Mouse (Mus musculus) T-cell, adult 2 months (primary cell): ENCODE measurements around the gene Fam129a.

ENCODE experiments used
- DNase-seq: peaks from one replicate; pipeline ENCODE4 v3.0.0; 2022; ENCODE audit warnings: low spot score

The Fam129a gene

DNA sequence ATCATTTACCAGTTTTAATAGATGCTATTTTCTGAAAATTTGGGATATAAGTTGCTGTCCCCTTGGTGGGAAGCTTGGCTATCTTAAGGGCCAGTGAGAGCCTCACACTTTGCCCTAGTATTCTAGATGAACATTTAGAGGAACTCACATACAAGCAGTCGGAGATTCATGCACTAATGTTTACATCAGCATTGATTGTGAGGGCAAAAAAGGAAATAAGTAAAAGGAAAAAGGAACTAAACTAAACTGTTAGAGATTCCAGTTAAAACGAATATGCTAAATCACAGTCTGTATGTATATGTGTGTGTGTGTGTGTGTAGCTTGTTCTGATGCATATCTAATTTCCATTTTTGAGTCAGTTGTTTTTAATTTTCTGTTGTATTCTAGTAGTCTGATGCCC is 54.7 kb downstream of the Fam129a start:
- no peak for DNase-seq

DNA sequence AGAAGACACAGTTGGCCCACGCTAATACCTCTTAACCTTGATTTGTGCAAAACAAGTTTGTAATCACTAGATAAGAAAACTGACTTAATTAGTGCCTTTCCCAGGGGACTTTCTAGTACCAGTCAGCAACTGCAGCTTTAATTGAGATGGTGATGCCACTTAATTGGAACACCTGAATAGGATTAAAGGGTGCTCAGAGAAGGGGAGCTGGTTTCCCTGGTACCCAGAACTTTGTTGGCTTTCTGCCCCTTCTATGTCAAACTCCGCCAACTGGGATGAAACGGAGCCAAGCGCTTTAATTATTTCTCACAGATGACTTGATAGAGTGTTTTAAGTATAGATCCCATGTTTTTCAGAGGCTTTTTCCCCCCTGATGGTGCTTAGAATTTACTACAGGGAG is 55.6 kb downstream of the Fam129a start:
- no peak for DNase-seq

DNA sequence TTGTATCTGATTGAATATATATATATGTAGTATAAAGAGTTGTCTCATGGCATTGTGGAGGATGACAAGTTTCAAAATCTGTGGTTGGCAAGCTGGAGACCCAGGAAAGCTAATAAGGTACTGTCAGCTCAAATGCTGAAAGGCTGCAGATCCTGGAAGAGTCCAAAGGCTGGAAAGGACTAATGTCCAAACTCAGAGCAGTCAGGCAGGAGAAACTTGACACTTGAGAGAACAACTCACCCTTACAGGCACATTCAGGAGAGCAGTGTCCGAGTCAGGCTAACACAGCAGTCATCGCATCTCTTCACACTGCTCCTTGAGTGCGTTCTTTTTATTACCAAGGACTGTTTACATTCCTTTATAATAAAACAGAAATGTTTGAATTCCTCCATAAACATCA is 56.2 kb downstream of the Fam129a start:
- no peak for DNase-seq

DNA sequence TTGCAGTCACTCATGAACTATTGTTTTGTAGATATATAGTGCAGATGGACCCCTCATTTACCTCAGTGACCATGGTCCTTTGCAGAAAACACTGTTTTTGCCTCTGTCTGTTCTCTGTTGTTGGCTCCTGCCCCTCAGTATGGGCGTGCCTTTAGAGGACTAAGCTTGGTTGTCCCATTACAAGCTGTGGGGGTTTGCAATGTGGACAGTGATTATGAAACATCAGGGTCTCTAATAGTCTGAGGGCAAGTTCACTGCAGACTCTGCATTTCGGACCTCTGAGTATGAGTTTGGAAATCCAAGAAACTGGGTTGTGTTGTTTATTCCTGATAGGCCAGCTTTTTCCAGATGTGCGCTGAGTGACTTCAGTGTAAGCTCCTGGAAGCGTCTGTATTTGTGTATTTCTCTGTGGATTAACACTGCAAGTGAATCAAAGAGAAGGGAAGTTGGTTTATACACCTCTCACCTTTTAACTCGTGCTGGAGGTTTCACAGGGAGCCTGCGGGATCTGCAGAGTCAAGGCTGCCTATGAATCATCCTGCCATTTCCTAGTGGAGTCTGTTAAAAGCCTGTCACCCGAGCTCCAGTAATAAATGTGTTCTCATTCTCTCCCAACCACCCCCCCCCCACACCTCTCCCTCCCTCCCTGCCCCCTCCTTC is 58.7 kb downstream of the Fam129a start:
- no peak for DNase-seq

DNA sequence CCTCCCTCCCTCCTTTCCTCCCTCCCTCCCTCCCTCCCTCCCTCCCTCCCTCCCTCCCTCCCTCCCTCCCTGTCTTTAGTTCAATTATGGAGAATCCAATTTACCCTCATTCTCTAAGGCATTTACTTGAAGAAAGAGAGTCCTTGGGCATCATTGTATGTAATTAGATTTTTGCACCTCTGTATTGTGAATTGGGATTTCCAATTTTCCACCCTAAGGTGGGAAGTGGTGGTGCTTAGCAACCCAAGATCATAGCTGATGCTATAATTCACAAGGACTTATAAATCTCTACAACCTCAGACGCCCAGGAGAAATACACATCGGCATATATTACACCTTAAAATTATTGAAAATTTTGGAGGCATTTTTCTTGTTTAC is 59.3 kb downstream of the Fam129a start:
- DNase-seq, result no peak

DNA sequence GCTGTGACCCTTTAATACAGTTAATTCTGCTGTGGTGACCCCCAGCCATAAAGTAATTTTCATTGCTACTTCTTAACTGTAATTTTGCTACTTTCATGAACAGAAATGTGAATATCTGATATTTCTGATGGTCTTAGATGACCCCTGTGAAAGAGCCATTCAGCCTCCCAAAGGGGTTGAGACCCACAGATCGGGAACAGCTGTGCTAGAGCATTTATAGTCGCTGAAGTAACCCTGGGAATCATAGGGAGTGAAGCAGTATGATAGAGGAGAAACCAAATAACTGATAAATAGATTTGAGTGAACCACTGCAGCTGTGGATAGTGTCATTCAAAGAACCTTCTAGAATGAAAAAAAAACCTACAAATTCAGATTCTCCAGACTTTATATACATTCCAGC is 60.1 kb downstream of the Fam129a start:
- DNase-seq, result no peak

DNA sequence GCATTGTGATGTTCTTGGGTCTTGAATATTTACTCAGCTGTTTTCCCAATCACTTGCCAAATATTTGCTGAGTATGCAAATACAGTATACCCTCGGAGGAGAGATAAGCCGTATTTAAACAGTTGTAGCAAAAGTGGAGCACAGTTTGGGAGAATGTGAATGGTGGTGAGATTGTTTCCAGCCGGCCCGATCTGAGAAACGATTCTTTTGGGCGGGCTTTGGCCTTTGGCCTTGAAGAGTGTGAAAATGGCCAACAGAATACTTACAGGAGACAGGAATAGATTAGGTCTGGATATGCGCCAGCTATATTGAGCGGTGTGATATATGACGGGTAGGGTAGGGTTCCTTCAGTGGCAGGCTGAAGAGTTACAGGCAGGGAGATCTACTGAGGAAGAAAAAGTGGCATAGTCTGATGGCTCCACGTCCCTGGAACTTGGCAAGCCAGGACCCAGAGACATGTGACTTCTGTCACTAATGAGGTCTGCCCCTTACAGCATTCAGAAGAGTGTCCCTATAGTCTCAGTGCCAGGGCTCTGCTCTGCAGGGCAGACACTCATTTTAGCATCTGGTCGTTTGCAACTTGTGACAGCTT is 60.8 kb downstream of the Fam129a start:
- no peak for DNase-seq

DNA sequence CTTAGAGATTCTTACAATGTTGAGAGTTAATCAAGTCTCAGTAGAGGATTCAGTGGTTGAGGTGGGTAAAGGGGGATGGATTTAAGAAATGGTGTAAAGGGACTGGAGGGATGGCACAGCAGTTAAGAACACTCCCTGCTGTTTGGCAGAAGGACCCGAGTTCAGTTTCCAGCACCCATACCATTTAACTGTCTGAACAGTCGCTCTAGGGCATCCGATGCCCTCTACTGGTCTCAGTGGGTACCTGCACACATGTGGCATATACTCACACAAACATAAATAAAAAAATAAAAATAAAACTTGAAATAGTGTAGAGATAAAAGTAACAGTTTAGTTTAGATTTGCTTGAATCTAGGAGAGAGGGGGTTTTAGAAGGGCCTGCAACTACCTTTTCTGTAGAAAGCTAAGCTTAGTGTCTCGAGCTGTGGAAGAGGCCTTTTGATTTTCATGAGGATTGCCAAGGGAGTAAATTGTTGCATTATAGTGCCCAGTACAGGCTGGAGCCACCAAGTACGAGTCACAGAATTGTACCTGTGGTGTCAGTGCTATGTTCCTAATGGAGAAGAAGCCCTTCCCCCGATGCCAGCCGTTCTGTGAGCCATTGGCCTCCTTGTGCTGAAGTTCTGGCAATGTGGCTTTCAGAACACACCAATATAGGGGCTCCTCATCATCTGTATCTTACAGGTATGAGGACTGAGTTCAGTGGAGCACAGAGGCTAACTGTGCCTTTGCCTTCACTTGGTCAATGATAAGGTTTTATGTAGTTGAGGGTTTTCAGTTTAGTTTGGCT is 61.8 kb downstream of the Fam129a start:
- no peak for DNase-seq

DNA sequence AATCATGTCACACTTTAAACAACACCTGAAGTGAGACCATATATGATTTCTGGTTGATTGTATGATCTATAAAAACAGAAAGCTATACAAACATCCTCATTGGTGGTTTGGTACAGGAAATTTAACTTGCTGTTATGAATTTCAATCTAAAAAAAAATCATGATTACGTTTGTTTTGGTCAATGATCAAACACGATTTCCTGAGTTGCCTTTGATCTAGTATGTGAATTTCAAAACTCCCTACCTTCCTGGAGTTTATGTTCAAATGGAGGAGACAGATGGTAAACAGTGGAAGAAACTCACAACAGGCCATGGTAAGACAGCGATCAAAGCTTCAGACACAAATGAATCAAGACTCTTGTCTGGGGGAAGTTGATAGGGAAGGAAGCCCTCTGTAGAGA is 65.7 kb downstream of the Fam129a start:
- no peak for DNase-seq

DNA sequence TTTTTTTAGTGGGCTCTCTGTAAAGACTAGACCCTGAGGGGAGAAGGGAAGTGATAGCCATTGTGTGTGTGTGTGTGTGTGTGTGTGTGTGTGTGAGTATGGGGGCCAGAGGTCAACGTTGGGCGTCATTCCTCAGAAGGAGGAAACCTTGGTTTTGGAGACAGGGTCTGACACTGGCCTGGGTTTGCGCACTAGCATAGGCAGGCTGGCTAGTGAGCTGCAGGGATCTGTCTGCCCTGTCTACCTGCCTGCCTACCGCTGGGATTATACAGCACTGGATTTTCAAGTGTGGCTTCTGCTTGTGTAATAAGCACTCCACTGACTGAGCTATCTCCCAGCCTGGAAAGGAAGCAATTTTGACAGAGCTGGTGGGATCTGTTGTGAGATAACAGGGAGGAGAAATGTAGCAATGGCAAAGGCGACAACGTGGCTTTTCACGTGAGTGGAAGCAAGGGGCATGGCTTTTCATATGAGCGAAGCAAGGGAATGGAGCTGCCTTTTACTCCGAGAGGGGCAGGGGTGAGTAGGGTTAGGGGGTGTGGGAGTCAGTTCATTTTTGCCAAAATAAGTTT is 66.5 kb downstream of the Fam129a start:
- DNase-seq, result no peak

DNA sequence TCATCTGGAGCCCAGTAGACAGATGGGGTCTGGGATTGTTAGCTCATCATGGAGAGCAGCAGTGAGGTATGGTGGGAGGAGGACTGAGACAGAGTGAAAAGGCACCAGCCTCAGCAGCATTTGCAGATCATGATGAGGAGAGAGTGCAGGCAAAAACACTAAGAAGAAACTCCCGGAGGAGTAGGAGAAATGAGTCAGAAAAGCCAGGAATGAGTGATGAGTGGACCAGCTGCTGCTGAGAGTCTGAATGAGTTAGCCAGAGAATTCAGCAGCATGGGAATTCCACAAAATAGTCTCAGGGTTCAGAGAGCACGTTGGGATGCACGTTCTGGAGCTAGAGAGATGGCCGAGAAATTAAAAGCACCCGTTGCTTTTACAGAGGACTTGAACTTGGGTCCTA is 67.4 kb downstream of the Fam129a start:
- no peak for DNase-seq

DNA sequence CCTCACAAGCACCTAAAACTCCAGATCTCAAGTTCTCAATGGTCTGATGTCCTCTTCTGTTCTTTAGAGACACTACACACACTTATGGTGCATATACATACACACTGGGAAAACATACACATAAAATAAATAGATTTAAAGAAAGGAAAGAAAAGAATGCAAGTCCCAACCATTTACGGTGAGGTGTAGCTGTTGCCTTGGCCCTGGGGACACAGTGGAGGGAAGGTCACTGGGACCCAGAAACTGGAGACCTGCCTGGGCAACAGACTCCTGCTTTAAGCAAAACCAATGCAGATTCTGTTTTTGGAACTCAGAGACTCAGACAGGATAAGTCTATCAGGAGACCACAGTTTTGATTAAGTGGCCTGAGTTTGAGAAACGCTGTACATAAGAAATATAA is 67.8 kb downstream of the Fam129a start:
- no peak for DNase-seq

DNA sequence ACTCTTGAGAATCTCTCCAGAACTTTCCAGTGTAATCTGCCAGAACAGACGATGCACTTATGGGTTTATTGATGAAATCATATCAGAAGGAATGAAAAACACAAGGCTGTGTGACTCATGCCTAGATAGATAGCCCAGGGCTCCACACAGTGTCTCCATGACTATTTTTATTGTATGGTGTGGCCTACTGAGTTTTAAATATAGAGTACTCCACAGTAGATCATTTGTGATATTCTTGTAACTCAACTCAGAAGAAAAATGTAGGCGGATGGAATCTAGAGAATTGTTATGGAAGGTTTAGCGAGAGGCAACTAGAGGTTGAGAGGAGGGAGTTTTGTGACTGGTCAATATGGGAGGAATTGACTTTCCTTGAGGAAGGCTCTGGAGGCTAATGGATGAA is 75.4 kb downstream of the Fam129a start:
- no peak for DNase-seq

DNA sequence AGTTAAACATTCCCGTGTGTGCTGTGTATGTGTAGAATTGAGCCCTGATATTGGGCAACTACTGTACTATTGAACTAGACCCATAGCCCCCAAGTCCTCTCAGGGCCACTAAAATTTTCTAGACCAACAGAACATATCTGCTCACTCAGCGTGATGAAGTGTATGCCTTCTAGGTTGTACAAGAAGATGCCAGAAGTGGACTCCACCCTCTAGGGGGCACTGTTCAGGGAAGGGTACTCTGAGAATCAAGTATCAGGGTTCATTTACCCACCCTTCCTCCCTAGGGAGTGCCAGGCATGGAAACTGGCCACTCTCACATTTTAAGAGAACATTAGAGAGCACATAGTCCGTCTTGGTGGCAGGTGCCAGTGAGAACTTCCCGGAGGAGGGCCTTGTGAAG is 77.1 kb downstream of the Fam129a start:
- DNase-seq, result no peak

DNA sequence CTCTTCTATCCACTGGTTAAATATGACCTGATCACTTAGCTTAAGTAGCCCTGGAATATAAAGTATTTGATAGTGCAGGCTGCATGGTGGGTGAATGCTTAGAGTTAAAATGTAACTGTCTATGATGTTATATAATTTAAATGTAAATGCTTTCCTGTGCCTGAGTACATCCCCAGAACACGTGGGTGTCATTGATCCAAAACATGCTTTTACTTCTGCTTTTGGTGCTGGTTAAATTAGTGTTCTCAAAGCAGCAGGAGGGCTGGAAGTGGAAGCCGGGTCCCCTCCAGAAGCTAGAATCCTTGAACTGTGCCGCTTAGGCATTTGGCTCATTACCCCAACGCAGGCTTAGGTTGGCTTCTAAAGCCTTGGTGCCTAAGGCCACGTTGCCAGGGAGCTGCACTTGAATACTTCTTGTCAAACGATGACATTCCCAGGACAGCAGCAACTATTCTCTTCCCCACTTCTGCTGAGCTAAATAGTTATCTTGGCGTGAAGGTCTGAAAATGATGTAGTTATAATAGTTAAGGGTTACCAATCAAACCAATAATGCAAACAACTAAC is 86.1 kb downstream of the Fam129a start:
- no peak for DNase-seq

DNA sequence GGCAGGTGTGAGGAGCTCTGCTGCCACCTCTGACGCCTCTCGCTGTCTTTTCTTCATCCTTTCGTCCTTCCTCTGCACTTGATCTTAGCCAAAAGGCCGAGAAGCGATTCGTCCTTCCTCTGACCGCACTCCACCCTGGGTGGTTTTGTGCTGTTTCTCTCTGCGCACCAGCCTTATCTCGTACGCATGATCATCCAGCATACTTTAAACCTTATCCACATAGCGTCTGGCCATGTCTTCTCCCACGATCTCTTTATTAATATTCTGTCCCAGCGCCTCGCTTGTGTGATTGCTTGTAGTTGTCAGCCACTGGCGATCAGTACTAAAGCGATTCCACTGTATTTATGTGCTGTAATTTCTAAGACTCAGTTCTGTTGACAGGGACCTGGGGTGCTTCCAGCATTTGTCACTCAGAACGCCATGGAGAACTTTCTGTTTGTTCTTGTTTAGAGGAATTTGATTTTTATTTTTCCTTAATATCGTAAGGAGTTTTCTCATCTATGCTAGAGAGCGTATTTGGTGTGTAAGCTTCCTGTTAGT is 87.4 kb downstream of the Fam129a start:
- DNase-seq, result no peak

DNA sequence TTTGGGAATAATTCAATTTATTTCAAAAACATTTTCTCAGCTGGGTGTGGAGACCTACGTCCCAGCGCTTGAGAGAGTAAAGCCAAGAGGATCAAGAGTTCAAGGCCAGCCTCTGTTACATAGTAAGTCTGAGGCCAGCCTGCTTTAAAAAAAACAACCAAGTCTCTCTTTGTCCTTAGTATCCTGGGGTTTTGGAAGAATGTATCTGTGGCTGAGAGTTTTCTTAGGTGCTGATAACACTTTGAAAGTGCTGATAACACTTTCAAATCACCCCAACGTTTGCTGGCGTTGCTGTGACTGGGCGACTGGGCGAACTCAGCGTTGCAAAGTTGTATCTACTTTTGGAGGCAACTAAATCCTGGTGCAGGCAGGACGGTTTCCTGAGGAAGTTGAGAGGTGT is 88.7 kb downstream of the Fam129a start:
- no peak for DNase-seq

DNA sequence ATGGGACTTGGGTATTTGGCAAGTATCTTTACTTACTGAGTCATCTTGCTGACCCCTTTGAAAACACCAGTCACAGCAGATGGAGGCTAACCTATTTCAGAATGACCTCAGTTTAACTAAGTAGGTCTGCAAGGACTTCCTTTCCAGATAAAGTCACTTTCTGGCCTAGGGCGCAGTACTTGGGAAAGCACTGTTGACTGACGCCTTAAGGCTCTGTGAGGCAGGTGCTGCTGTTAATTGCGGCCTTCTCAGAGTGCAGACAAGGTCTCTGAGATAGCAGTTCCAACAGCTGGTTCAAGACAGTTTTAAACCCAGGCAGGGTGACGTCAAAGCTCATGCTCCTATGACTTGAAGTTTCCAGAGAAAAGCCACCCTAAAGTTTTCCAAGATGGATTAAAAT is 89.3 kb downstream of the Fam129a start:
- DNase-seq, result no peak

DNA sequence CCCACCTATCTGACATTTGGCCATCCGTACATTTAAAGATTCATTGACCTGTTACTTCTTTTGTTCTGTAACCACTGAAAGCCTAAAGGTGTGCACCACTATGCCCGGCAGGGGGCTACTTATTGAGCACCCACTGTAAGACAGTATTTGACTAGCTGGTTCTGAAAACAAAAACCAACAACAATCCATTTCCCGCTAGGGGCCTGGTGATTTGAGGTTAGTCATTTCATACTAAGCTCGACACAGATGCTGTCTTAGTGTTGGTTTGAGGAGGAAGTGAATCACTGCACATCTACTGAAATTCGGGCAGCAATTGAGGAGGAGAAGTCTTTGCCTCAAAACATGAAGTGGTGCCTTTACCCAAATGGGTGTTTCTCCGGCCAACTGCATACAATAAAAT is 89.9 kb downstream of the Fam129a start:
- no peak for DNase-seq

DNA sequence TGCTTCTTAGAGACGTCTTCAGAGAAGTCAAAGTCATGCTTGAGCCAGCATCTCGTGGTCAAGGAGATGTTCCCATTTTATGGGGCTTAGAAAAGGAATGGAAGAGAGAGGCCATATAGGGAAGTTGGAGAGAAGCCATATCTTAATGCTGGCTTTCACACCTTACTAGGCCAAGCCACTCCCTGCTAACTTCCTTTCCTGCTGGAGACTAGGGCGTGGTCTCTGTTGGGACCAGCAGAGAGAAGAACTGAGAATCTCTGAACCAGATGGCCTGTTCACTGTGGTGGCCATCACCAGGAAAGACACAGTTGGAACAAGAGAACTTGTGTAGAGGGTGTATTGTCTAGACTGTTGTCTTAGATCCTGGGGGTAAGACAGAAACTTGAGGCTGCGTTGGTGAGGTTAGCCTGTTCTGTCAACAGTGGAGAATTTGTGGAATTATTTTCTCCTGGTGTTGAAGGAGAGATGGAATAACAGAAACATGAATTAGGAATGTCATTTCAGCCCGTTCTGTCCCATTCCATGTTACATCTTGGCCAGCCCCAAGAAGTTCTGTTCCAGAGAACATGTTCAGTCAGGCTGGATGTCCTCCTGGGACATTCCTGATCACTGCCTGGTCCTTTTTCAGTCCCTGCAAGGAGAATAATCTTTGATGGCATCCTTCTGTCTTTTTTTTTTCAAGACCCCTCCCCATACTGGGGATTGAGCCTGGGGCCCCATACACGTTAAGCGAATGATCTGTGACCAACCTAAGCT is 90.9 kb downstream of the Fam129a start:
- no peak for DNase-seq

DNA sequence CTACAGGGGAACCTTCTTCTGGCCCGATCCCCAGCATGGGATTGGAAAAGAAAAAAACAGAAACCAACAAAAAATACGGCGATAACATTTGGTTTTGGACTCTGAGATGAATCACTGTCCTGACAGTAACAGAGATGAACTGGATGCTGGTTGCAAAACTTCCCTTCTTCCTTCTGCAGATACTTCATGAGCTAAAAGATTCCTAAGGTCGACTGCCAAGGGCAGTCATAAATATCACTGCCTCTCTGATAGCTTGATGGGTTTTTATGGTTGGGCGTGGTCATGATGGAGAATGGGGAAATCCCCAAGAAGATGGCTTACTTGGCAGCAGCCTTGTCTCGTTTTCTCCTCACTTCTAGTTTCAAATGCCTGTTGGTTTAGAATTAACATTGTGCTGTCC is 92.0 kb downstream of the Fam129a start:
- DNase-seq, result no peak

DNA sequence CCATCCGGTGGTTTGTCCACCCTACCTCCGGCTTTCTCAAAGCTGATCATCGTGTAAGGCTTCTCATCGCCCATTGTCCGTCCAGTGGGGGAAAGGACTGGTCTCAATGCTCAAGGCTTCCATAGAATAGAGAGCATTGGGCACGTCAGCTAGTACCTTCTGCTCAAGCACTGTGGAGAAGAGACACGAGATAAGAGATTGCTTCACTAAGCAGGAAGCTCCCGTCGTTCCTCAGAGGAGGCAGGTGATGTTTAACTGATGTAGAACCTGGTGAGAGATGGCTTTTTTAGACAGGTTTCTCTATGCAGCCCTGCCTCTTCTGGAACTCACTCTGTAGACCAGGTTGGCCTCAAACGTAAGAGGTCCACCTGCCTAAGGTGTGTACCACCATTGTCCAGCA is 93.4 kb downstream of the Fam129a start:
- DNase-seq, result no peak
